Mouse (Mus musculus) retina, postnatal 1 day (tissue): Measurements from ENCODE around the gene Usp7.

Experiments used
- DNase-seq: peaks from one replicate; pipeline ENCODE4 v3.0.0-alpha.2; 2012

The Usp7 gene

DNA sequence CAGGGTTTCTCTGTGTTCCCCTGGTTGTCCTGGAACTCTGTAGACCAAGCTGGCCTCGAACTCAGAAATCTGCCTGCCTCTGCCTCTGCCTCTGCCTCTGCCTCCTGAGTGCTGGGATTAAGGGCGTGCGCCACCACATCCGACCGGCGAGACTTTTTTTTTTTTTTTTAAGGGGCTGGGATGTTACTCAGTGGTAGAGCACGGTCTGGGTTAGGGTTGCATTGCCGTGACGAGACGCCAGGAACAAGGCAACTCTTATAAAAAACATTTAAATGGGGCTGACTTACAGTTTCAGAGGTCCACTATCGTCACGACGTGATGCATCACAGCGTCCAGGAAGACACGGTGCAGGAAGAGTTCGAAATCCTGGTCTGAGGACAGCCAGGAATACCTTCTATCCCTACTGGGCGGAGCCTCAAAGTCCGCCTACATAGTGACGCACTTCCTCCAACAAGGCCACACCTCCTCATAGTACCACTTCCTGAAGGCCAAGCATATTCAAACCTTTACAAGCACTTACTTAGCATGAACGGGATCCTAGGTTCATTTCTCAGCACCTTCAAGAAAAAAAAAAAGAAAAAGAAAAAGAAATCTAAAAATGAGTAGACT, at the start of gene Usp7:
Gene Usp7 (minus strand): TSS at position 360 of the 609 bp plus-strand sequence.
- no peak for DNase-seq

DNA sequence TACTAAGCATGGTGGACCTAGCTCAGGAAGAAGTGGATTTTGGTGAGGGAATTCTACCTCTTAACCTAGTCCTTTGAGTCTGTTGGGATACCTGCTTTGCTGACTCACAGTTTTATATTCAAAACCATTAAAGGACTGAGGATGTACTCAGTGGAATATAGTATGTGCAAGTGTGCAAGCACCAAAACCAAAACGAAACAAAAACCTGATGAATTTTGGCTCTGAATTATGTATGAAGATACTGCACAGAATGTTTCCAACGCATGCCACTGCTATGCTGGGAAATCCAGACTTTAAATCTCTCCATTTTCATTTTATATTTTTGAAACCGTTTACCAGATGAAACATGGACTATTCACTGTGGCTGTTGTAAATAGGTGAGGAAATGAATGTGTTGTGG, 48.4 kb upstream of the Usp7 start:
- no peak for DNase-seq

DNA sequence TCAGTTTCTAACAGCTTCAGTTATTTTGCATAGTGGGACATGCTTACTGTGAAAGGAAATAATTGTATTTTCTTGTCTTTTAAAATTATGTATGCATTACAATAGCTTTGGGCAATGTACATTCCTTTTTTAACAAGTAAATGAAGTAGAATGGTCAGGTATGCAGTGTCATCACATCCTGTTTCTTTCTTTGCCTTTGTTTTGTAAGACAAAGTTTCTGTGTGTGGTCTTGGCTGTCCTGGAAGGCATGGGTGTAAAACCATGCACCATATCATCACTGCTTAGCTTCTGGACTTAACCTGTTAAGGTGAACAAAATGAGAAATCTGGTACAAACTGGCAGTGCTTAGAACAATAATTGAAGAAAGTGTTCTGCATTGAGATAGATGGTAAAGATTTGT, 46.8 kb upstream of the Usp7 start:
- no peak for DNase-seq

DNA sequence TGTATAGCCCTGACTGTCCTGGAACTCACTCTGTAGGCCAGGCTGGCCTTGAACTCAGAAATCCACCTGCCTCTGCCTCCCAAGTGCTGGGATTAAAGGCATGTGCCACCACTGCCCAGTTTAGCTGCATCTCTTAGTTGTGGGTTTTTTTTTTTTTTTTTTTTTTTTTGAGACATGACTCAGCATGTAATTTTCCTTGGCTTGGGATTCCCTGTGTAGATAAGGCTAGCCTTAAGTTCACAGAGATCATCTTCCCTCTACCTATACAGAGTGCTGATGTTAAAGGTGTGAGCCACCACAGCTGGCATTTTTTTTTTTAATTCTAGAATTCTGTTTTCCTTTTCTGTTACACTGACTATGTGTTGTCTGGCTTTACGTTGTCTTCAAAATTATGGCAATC, 45.5 kb upstream of the Usp7 start:
- DNase-seq, result no peak

DNA sequence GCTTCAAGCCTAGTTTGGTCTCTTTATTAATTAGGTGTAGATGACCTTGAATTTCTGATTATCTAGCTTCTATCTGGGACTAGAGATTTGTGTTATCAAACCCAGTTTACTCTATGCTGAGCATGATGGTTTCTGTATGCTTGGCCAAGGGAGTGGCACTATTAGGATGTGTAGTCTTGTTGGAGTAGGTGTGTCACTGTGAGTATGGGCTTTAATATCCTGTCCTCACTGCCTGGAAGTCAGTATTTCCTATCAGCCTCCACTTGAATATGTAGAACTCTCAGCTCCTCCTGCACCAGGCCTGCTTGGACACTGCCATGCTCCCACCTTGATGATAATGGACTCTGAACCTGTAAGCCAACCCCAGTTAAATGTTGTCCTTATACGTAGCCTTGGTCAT, 44.8 kb upstream of the Usp7 start:
- DNase-seq, result no peak

DNA sequence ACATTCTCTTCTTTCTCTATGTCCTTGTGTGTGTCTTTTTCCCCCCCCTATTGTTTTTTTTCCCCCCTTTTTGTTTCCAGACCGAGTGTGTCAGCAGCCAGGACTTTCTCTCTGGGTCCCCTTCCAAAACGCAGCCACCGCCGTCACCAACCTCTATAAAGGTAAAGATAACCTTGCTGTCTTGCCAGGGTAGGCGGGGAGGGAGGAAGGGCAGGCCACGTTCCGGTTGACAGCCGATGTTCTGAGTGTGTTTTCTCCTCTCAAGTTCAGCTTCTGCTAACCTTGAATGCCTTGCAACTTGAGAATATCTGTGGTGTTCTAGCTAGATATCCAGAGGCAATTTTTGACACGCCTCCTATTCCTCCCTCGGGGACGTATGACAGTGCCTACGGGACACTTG, 39.1 kb upstream of the Usp7 start:
- no peak for DNase-seq

DNA sequence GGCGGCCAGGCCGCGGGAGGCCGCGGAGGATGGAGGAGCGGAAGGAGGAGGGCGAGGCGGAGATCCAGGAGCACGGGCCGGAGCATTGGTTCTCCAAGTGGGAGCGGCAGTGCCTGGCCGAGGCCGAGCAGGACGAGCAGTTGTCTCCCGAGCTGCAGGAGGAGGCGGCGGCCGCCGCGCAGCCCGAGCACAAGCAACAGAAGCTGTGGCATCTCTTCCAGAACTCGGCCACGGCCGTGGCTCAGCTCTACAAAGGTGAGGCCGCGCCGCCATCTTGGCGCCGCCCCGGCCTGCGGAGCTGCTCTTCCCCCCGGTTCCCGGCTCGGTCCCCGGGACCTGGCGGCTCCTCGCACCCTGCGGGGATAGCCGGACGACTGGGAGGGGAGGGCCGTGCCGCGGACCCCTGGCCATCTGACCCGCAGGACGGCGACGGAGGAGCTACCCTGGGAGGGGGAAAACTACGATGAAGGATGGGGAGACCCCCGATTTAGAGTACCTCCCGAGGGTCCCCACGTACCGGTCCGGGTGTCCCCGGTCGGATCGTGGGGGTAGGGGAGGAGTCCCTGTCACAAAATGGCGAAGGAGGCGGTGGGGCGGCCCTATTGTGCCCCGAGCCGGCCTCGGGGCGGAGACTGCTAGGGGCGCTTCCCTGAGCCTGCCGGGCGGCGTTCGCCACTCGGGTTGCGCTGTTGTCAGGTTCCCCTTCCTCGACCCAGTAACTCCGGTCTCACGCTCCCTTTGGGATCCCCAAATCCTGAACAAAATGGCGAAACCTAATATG, 38.5 kb upstream of the Usp7 start:
- peak; percentile 68 for DNase-seq

DNA sequence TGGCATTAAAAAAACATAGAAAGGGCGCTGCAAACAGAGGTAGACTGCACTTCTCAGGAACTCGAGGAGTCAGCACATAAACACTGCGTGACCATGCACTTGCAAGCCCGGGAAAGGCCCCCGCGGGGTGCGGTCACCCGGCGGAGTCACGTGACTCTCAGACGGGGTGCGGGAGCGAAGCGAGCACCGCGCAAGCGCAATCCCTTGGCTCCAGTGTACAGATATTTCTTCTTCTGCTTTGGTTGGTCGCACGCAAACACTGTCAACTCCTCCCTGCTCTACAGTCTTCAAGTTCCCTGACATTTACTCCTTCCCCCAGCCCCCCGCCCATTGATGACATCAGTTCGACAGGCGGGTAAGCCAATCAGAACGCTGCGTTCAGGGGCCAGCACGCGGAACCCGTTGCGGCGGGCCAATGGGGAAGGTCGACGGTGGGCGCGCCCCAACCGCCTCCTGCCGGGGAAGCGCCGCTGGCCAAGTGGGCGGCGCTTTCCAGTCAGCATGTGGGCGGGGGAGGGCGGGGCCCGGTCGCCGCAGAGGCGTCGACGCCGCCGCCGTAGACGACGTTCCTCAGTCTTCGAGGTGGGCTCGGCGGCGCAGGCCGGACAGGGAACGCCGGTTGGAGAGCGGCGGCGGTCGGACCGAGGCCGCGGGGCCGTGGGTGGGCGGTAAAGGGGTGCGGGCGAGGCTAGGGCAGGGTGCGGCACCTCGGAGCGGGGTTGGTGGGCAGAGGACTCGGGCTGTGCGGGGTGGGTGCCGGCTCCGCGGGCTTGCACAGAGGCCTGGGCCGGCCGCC, 37.7 kb upstream of the Usp7 start, which contains the start of gene 1810013L24Rik:
Gene 1810013L24Rik (plus strand): TSS at position 537 of the 796 bp plus-strand sequence.
- DNase-seq, result peak; percentile 100

DNA sequence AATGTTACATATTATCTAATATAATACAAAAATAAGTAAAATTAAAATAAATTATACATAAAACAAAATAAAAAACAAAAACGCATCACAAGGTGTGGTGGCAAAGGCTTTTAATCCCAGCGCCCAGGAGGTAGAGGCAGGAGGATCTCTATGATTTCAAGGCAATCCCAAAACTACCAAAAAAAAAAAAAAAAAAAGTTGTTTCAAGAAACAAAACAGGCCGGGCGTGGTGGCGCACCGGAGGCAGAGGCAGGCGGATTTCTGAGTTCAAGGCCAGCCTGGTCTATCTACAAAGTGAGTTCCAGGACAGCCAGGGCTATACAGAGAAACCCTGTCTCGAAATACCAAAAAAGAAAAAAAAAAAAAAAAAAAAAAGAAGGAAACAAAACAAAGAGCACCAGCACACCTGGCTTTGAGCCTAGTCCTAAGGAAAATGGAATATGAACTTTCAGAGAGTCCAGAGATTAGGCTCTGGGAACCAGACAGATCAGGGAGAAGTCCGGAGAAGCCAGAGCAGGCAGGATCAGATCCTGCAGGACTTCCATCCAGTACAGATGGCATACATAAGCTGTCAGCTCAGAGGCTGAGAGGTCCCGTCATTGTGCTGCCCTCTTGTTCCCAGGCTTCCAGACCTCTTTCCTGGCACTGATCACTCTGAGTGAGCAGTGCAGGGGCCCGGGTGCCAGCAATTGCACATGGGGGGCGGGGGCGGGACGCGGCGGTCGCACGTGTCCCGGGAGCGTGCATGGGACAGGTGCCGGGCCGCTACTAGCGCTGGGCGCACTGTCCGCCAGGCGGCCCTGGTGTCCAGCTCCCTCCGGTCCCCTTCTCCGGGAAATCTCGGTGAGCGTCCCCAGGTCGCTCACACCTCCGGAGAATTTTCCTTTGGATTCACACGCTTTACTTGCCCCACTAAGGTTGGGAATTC, 36.8 kb upstream of the Usp7 start:
- no peak for DNase-seq

DNA sequence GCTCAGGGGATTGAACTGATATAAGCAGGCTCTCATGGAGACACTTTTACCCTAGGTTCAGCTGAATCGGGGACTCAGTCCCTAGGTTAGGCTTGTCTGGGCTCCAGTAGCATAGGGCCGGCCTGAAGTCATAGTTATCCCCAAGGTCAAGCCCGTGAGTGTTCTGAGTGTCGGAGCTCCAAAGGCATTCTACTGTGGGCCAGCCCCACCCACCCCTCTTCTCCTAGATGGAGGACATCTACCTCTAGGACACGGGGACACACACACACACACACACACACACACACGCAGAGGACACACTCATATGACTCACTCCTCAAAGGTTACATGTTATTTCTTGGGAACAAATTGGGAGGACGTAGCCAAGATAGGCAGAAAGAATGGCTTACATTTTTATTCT, 35.3 kb upstream of the Usp7 start:
- no peak for DNase-seq

DNA sequence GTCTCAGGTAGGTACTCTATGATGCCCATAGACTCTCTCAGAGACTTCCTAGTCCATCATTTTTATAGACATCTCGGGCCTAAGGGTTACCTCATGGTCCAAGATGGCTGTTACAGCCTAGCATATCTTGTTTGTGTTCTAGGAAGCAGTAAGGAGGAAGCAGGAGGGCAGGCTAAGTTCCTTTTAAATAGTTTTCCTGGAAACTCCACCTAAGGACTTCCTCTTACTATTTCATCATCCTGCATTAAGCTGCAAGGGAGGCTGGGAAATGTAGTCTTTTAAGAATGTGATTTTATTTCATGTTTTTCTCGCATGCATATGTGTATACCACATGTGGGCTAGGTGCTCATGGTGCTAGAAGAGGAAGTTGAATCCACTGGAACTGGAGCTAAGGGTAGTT, 31.6 kb upstream of the Usp7 start:
- peak; percentile 7 for DNase-seq

DNA sequence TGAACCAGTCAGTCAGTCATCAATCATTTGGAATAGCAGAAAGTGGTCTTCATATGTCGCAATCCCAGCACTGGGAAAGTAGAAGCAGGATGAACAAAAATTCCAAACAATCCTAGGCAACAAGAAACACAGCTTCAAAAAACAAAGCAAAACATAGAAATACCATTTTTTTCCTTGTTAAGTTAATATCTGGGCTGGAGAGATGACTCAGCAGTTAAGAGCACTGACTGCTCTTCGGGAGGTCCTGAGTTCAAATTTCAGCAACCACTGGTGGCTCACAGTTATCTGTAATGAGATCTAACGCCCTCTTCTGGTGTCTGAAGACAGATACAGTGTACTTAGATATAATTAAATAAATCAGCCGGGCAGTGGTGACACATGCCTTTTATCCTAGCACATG, 30.5 kb upstream of the Usp7 start:
- DNase-seq, result no peak

DNA sequence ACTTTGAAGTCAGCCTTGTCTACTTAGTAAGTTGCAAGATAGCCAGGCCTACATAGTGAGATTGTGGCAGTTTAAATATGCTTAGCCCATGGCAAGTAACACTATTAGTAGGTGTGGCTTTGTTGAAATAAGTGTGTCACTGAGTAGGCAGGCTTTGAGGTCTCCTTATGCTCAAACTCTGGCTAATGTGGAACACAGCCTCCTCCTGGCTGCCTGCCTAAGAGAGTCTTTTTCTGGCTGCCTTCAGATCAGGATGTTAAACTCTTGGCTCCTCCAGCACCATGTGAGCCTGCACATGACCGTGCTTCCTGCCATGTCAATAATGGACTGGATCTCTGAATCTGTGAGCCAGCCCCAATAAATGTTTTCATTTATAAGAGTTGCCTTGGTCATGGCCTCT, 29.3 kb upstream of the Usp7 start:
- DNase-seq, result no peak

DNA sequence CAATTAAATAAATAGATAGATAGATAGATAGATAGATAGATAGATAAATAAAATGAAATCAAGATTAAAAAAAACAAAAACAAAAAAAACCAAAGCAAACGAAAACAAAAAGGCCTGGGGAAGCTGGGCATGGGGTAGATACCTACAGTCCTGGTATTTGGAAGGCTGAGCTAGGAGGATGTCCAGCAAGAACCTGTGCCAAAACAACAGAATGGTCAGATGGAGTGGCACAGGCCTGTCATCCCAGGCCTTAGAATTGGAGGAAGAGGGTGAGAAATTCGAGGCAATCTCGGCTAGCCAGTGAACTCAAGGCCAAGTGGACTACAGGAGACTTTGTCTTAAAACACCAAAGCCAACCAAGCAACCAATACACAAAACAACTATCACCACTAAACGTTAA, 25.8 kb upstream of the Usp7 start:
- no peak for DNase-seq

DNA sequence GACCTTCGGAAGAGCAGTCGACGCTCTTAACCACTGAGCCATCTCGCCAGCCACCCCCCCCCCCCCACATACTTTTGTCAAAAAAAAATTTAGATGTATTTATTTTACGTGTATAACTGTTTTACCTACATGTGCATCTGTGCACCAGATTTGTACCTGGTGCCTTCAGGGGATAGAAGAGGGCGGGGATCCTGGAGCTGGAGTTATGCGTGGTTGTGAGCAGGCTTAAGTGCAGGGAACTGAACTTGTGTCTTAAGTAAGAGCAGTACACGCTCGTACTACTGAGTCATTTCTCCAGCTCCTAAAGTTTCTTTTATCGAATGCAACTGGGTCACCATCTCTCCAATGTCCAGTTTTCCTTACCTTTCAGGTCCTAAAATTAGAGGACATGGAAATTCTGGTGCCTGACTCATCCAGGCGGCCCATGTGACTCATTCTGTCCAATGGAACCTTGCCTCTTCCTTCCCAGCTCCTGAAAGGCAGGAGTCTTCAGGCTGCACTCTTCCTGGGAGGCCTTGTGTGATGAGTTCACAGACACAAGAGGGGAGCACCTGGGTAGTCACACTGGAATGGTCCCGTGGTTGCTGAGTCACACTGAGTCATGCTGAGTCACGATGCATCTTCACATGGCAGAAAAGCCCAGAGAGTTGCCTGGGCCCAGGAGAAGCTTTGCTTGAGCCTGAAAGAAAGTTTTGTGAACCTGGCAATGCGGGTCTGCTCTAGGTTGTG, 18.5 kb upstream of the Usp7 start:
- DNase-seq, result no peak

DNA sequence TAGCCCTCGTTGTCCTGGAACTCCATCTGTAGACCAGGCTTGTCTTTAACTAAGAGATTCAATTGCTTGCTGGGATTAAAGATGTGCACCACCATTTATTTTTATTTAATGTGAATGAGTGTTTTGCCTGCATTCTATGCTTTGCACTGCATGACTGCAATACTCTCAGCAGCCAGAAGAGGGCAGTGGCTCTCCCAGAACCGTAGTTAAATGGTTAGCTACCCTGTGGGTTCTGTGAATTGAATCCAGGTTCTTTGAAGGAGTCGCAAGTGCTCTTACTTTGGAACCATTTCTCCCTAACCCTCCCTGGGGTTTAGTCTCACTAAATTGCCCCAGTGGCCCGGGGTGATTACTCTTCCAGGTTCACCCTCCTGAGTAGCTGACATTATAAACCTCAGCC, 14.6 kb upstream of the Usp7 start:
- DNase-seq, result peak; percentile 59

DNA sequence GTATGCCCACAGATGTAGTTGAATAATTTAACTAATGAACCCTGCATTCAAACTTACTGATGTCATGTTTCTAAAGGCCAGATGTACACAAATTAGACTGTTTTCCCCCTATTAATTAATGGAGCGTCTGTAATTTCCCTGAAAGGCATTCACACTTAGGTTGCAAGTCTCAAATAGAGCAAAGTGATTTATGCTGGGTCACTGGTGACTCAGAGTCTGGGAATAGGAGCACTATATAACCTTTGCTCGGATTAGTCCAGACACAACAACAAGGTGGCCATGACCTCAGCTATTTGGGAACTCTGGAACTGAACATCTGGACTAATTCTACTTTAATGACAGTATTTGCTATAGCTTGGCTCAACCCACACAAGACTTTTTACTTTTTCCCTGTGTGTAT, 3.8 kb upstream of the Usp7 start:
- DNase-seq, result no peak

DNA sequence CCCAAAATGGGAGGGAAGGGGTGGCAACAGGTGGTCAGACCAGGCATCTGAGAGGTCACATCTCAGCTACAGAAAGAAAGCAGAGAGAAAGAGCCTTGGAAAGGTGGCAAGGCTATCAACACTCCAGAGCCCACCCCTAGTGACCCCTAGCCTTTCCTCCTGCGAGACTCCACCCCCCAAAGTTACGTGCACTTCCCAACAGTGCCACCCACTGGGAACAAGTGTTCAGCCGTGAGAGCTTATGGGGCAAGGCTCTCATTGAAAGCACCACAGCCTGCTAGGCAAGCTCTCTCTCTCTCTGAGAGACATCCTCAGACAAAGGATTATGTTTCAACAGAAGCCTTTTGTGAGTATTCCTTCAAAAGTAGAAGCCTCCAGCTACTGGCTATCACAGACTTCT, 2.8 kb upstream of the Usp7 start:
- peak; percentile 38 for DNase-seq

DNA sequence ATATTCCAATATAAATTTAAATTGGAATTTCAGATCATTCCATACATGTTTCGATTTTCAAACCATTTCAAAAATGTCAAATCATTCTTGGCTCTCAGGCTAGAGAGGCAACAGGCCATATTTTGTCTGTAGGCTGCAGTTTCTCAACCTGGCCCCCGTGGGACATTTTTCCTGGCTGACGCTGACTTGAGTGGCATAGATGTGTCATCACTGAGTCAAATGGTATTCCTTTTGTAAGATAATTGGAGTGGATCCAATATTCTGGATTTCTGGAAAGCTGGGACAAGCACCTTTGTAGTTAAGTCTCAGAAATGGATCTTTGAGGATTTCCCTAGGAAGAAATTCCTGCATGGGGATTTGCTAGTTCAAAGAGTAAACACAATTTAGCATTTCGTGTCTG, 1.2 kb downstream of the Usp7 start:
- DNase-seq, result no peak

DNA sequence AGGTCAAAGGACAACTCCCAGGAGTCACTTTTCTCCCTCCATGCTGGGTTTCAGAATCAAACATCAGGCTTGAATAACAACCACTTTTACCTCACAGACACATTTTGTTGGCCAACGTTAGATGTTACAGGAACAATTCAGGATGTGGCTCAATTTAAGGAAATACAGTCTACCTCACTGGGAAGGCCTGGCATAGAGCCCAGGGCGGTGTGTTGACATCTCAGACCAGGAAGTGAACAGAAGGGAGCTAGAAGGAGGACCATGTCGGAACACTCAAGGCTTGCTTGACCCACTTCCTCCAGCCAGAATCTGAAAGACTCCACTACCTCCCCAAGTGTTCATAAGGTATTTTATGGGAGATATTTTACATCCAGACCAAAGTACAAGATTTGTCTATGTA, 7.4 kb downstream of the Usp7 start:
- DNase-seq, result no peak

DNA sequence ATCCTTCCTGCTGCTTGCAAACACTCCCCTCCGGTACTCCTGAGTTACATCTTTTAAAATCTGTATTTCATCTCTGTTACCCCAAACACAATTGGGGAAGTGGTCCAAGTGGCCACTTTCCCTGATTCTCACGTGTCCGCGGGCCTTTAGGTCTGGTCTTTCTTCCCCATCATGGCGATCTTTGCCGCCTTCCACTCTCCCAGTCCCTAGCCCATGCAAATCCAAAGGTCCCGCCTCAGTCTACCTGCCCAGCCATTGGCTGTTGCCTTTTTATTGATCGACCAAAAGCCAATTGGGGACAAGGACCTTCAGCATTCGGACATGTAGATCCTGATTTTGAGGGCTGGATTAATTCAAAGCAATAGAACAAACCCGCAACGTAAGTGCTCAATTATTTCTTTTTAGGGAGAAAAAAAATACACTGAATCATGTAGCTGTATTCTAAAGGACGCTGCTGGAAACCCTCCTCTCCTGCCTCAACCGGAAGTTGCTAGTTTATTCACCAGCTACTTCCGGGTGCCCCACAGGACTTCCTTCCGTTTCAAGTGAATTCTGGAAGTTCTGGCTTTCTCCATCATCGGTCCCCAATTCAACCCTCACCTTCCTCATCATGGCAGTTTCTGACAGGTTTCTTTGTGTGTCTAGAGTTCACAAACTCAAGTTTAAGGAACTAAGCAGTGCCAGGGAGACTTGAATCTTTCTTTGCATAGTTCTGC, 8.8 kb downstream of the Usp7 start:
- no peak for DNase-seq
